Mouse (Mus musculus) lung, postnatal 0 days (tissue): ENCODE measurements around the gene Eef1akmt1. TPM values are rescaled to one million over a fixed set of nuclear protein-coding genes. Genes with fewer than 3 reads are reported as not detected.

Source experiments
- ATAC-seq: fragments of 200-750 bp; cut with Nextera tagmentation; 2 replicates; pipeline ENCODE4 v1.8.0; 2017; ENCODE audit warnings: moderate library complexity
- DNase-seq: peaks from one replicate; pipeline ENCODE4 v3.0.0-alpha.2; 2016; ENCODE audit warnings: low spot score
- H3K27ac ChIP-seq: fragments of 300-500 bp; sonication (generic); 2 replicates; pipeline ENCODE4 v1.5.1; 2014; ENCODE audit warnings: antibody characterized with exemption, mild to moderate bottlenecking, low read length, mixed read lengths
- H3K27me3 ChIP-seq: fragments of 300-500 bp; sonication (generic); replicated peaks from 2 replicates; pipeline ENCODE4 v1.6.1; 2014; ENCODE audit warnings: low read length, mixed read lengths; ENCODE audit not compliant: insufficient read depth
- H3K36me3 ChIP-seq: fragments of 300-500 bp; sonication (generic); 2 replicates; pipeline ENCODE4 v1.6.1; 2014; ENCODE audit warnings: low read length, mixed read lengths; ENCODE audit not compliant: insufficient read depth
- H3K4me1 ChIP-seq: fragments of 300-500 bp; sonication (generic); 2 replicates; pipeline ENCODE4 v1.6.1; 2014; ENCODE audit warnings: antibody characterized with exemption, low read depth, low read length, mixed read lengths; ENCODE audit not compliant: insufficient read depth
- H3K4me2 ChIP-seq: fragments of 300-500 bp; sonication (generic); replicated peaks from 2 replicates; pipeline ENCODE4 v1.6.1; 2014; ENCODE audit warnings: low read depth, mild to moderate bottlenecking, low read length, moderate library complexity, mixed read lengths
- H3K4me3 ChIP-seq: fragments of 300-500 bp; sonication (generic); 2 replicates; pipeline ENCODE4 v1.5.1; 2014; ENCODE audit warnings: low read depth, low read length
- H3K9ac ChIP-seq: fragments of 300-500 bp; sonication (generic); replicated peaks from 2 replicates; pipeline ENCODE4 v1.6.1; 2014; ENCODE audit warnings: low read depth, mild to moderate bottlenecking
- H3K9me3 ChIP-seq: fragments of 300-500 bp; sonication (generic); 2 replicates; pipeline ENCODE4 v1.6.1; 2016; ENCODE audit warnings: low read length, mixed read lengths
- CTCF ChIP-seq: IDR thresholded peaks from 2 replicates; pipeline ENCODE4 v1.5.1; 2016; ENCODE audit warnings: antibody characterized with exemption, mild to moderate bottlenecking
- EP300 ChIP-seq: IDR thresholded peaks from 2 replicates; pipeline ENCODE4 v1.6.1; 2016; ENCODE audit warnings: antibody characterized with exemption, mild to moderate bottlenecking, control low read depth
- WGBS: fragments of 180-500 bp; shearing (Covaris S2); extraction: QIAGEN DNeasy Blood & Tissue Kit; methylation state at CpG from one replicate; pipeline ENCODE4 v1.1.7; 2014; 5-methylcytosine and 5-hydroxymethylcytosine counted together
- polyA plus RNA-seq: library from polyadenylated mRNA; unstranded; fragments of >200 nt; fragmentation: Nextera tagmentation; extraction: Ambion mirVana; gene quantifications from 2 replicates; pipeline ENCODE4 v1.2.1, GENCODE M21; 2015

Gene Eef1akmt1
- polyA plus RNA-seq, 1 experiment from 2014 or later = 64.1 TPM

GRCm38 (mm10) chr14:57534961-57535360, 36.5 kb downstream of the Eef1akmt1 start:
- H3K36me3 ChIP-seq = no peaks in the 10 kb centered on the region
- 0 out of 2 replicates have a peak overlapping the region, but pooled peaks have one; percentile 0 for H3K4me2 ChIP-seq
- no peaks in the 10 kb centered on the region for H3K27me3 ChIP-seq
- no peak overlapping the region for H3K9ac ChIP-seq
- H3K27ac ChIP-seq = peak overlapping the region; percentile 68; the same call in 1 of the 2 replicates
- no peaks in the 10 kb centered on the region for H3K9me3 ChIP-seq
- 17% methylated on average over 8 of the region's 8 CpGs for WGBS
- H3K4me1 ChIP-seq = peaks cover 5% of the 10 kb centered on the region
- TF ChIP-seq CTCF (0 out of 2 replicates have a peak, but pooled peaks have one; percentile 15), EP300 (no peak)
- peak; percentile 64 for DNase-seq
- H3K4me3 ChIP-seq = no peak overlapping the region
- ATAC-seq = peak; percentile 48

- no peak for TF ChIP-seq EP300
- no peak for TF ChIP-seq CTCF
- H3K4me3 ChIP-seq = no peak overlapping the region
- H3K9me3 ChIP-seq = no peaks in the 10 kb centered on the region
- H3K27me3 ChIP-seq = no peaks in the 10 kb centered on the region
- WGBS = 32% methylated on average over 5 of the region's 5 CpGs
- ATAC-seq = peak; percentile 61
- peaks cover 5% of the 10 kb centered on the region for H3K4me1 ChIP-seq
- H3K36me3 ChIP-seq = no peaks in the 10 kb centered on the region
- DNase-seq = peak; percentile 67
- H3K4me2 ChIP-seq = no peak overlapping the region
- H3K9ac ChIP-seq = no peak overlapping the region
- peak overlapping the region; percentile 68; the same call in 1 of the 2 replicates for H3K27ac ChIP-seq
Measured at GRCm38 (mm10) chr14:57534346-57534745, 37.1 kb downstream of the Eef1akmt1 start.

GRCm38 (mm10) chr14:57533841-57534240, 37.6 kb downstream of the Eef1akmt1 start:
- TF ChIP-seq CTCF = no peak
- no peak for TF ChIP-seq EP300
- Histone ChIP-seq H3K36me3 (no peaks in the 10 kb centered on the region), H3K4me3 (no peak overlapping the region), H3K9ac (no peak overlapping the region), H3K27me3 (no peaks in the 10 kb centered on the region), H3K4me2 (no peak overlapping the region), H3K27ac (peak overlapping the region; percentile 38; the same call in 1 of the 2 replicates), H3K4me1 (peaks cover 5% of the 10 kb centered on the region), H3K9me3 (no peaks in the 10 kb centered on the region)
- ATAC-seq = no peak
- 46% methylated on average over 11 of the region's 11 CpGs for WGBS
- DNase-seq = no peak

- no peak overlapping the region for H3K27ac ChIP-seq
- no peaks in the 10 kb centered on the region for H3K9me3 ChIP-seq
- TF ChIP-seq CTCF = peak; percentile 92
- no peak for TF ChIP-seq EP300
- WGBS = 51% methylated on average over 3 of the region's 3 CpGs
- no peak overlapping the region for H3K4me2 ChIP-seq
- no peak overlapping the region for H3K4me3 ChIP-seq
- H3K4me1 ChIP-seq = peaks cover 5% of the 10 kb centered on the region
- DNase-seq (peak; percentile 63), ATAC-seq (no peak)
- no peaks in the 10 kb centered on the region for H3K36me3 ChIP-seq
- H3K9ac ChIP-seq = no peak overlapping the region
- no peaks in the 10 kb centered on the region for H3K27me3 ChIP-seq
Measured at GRCm38 (mm10) chr14:57533214-57533613, 38.2 kb downstream of the Eef1akmt1 start.

- Histone ChIP-seq H3K4me1 (peaks cover 5% of the 10 kb centered on the region), H3K9me3 (no peaks in the 10 kb centered on the region), H3K9ac (no peak overlapping the region), H3K4me2 (no peak overlapping the region), H3K27me3 (no peaks in the 10 kb centered on the region), H3K36me3 (no peaks in the 10 kb centered on the region), H3K4me3 (no peak overlapping the region), H3K27ac (no peak overlapping the region)
- DNase-seq (no peak), ATAC-seq (no peak)
- TF ChIP-seq EP300 (no peak), CTCF (no peak)
- WGBS = 91% methylated on average over 3 of the region's 3 CpGs
Measured at GRCm38 (mm10) chr14:57532577-57532976, 38.8 kb downstream of the Eef1akmt1 start.

- H3K27ac ChIP-seq = no peak overlapping the region
- DNase-seq = no peak
- H3K9ac ChIP-seq = no peak overlapping the region
- ATAC-seq = no peak
- H3K4me2 ChIP-seq = no peak overlapping the region
- no peaks in the 10 kb centered on the region for H3K36me3 ChIP-seq
- no peaks in the 10 kb centered on the region for H3K9me3 ChIP-seq
- H3K27me3 ChIP-seq = no peaks in the 10 kb centered on the region
- no peaks in the 10 kb centered on the region; the same call in 1 of the 2 replicates for H3K4me1 ChIP-seq
- WGBS = 58% methylated on average over 5 of the region's 5 CpGs
- no peak for TF ChIP-seq CTCF
- TF ChIP-seq EP300 = no peak
- no peak overlapping the region for H3K4me3 ChIP-seq
Measured at GRCm38 (mm10) chr14:57529786-57530515, 41.5 kb downstream of the Eef1akmt1 start.
